Mouse (Mus musculus) MEL (cell line): ENCODE measurements at regions not wholly inside any gene's neighbourhood (a gene's known extent, or its start where the extent isn't known, plus 50 kb on each side); places are given as distances from the start of the nearest gene placed in this dataset.

Source experiments
- DNase-seq: peaks from one replicate; pipeline ENCODE4 v3.0.0; 2011; ENCODE audit warnings: low read depth, low spot score
- H3K27ac ChIP-seq: 2 replicates; pipeline ENCODE4 v1.5.1; 2012; ENCODE audit warnings: low read depth, mild to moderate bottlenecking, control low read depth, low read length, moderate library complexity; ENCODE audit not compliant: control insufficient read depth
- H3K27me3 ChIP-seq, 2 experiments: fragments of 150-350 bp in 1 of 2; sonication (generic) in 1 of 2; 2 replicates each; pipeline ENCODE4 v1.6.1; 2012; ENCODE audit warnings: low read length in 2 of 2, mild to moderate bottlenecking in 2 of 2, improper control_type of control experiment in 1 of 2, moderate library complexity in 1 of 2; ENCODE audit not compliant: insufficient read depth in 2 of 2, control insufficient read depth in 1 of 2
- H3K36me3 ChIP-seq, 2 experiments: 2 replicates each; pipeline ENCODE4 v1.6.1; 2012 to 2014; ENCODE audit warnings: low read length in 2 of 2, improper control_type of control experiment in 1 of 2, inconsistent platforms in 1 of 2, mild to moderate bottlenecking in 1 of 2; ENCODE audit not compliant: insufficient read depth in 2 of 2, control insufficient read depth in 1 of 2
- H3K4me1 ChIP-seq, 2 experiments: fragments of 150-350 bp in 1 of 2; sonication (generic) in 1 of 2; 2 replicates each; pipeline ENCODE4 v1.6.1; 2012; ENCODE audit warnings: low read length in 2 of 2, improper control_type of control experiment in 1 of 2, mild to moderate bottlenecking in 1 of 2; ENCODE audit not compliant: insufficient read depth in 2 of 2, control insufficient read depth in 1 of 2
- H3K4me3 ChIP-seq, 2 experiments: fragments of 150-350 bp in 1 of 2; sonication (generic) in 1 of 2; 2 replicates each; pipeline ENCODE4 v1.5.1; 2012; ENCODE audit warnings: low read depth in 2 of 2, low read length in 2 of 2, mild to moderate bottlenecking in 2 of 2, moderate library complexity in 2 of 2, control low read depth in 1 of 2, improper control_type of control experiment in 1 of 2; ENCODE audit not compliant: control insufficient read depth in 1 of 2, insufficient read depth in 1 of 2
- H3K79me2 ChIP-seq: 2 replicates; pipeline ENCODE4 v1.6.1; 2012; ENCODE audit warnings: mild to moderate bottlenecking, low read length, moderate library complexity; ENCODE audit not compliant: control insufficient read depth, poor library complexity, insufficient read depth
- H3K9ac ChIP-seq: 2 replicates; pipeline ENCODE4 v1.6.1; 2012; ENCODE audit warnings: low read depth, mild to moderate bottlenecking, control low read depth, low read length, moderate library complexity; ENCODE audit not compliant: control insufficient read depth, poor library complexity, severe bottlenecking
- H3K9me3 ChIP-seq: fragments of 150-350 bp; sonication (generic); replicated peaks from 2 replicates; pipeline ENCODE4 v1.6.1; 2012; ENCODE audit warnings: mild to moderate bottlenecking, low read length, improper control_type of control experiment, moderate library complexity; ENCODE audit not compliant: insufficient read depth
- BHLHE40 ChIP-seq: IDR thresholded peaks from 2 replicates; pipeline ENCODE4 v1.6.1; 2012; ENCODE audit warnings: low read depth, mild to moderate bottlenecking, inconsistent platforms, low read length, improper control_type of control experiment, borderline replicate concordance
- CHD2 ChIP-seq: IDR thresholded peaks from 2 replicates; pipeline ENCODE4 v1.6.1; 2011; ENCODE audit warnings: low read length, improper control_type of control experiment
- ELF1 ChIP-seq: IDR thresholded peaks from 2 replicates; pipeline ENCODE4 v1.6.1; 2014; ENCODE audit warnings: low read depth, mild to moderate bottlenecking, inconsistent platforms, low read length, improper control_type of control experiment, moderate library complexity
- EP300 ChIP-seq, 2 experiments: IDR thresholded peaks; 2 replicates each; pipeline ENCODE4 v1.6.1; 2011; ENCODE audit warnings: improper control_type of control experiment in 2 of 2, low read length in 2 of 2, low read depth in 1 of 2, mild to moderate bottlenecking in 1 of 2
- ETS1 ChIP-seq: IDR thresholded peaks from 2 replicates; pipeline ENCODE4 v1.6.1; 2012; ENCODE audit warnings: low read depth, mild to moderate bottlenecking, inconsistent platforms, low read length, improper control_type of control experiment, moderate library complexity
- GABPA ChIP-seq: IDR thresholded peaks from 2 replicates; pipeline ENCODE4 v1.6.1; 2012; ENCODE audit warnings: low read depth, mild to moderate bottlenecking, inconsistent platforms, low read length, improper control_type of control experiment, moderate library complexity
- GATA1 ChIP-seq: IDR thresholded peaks from 2 replicates; pipeline ENCODE4 v1.6.1; 2011; ENCODE audit warnings: low read depth, low read length, improper control_type of control experiment
- JUND ChIP-seq: IDR thresholded peaks from 2 replicates; pipeline ENCODE4 v1.6.1; 2011; ENCODE audit warnings: low read depth, mild to moderate bottlenecking, improper control_type of control experiment, low read length
- MAFK ChIP-seq: IDR thresholded peaks from 2 replicates; pipeline ENCODE4 v1.6.1; 2011; ENCODE audit warnings: low read depth, mild to moderate bottlenecking, low read length, improper control_type of control experiment, borderline replicate concordance
- MAZ ChIP-seq: IDR thresholded peaks from 2 replicates; pipeline ENCODE4 v1.6.1; 2012; ENCODE audit warnings: low read depth, mild to moderate bottlenecking, inconsistent platforms, low read length, improper control_type of control experiment
- MEF2A ChIP-seq: IDR thresholded peaks from 2 replicates; pipeline ENCODE4 v1.6.1; 2014; ENCODE audit warnings: low read depth, mild to moderate bottlenecking, inconsistent platforms, low read length, improper control_type of control experiment; ENCODE audit not compliant: poor library complexity, insufficient replicate concordance, severe bottlenecking; ENCODE audit errors: extremely low read depth
- MXI1 ChIP-seq: IDR thresholded peaks from 2 replicates; pipeline ENCODE4 v1.6.1; 2011; ENCODE audit warnings: mild to moderate bottlenecking, low read depth, low read length, improper control_type of control experiment
- MYC ChIP-seq: IDR thresholded peaks from 2 replicates; pipeline ENCODE4 v1.6.1; 2011; ENCODE audit warnings: low read depth, mild to moderate bottlenecking, low read length, improper control_type of control experiment, moderate library complexity
- NELFE ChIP-seq: IDR thresholded peaks from 2 replicates; pipeline ENCODE4 v1.6.1; 2011; ENCODE audit warnings: low read depth, low read length, improper control_type of control experiment
- POLR2A ChIP-seq, 2 experiments: IDR thresholded peaks; 2 replicates each; pipeline ENCODE4 v1.6.1; 2011 to 2012; ENCODE audit warnings: low read length in 2 of 2, mild to moderate bottlenecking in 2 of 2, control low read depth in 1 of 2, improper control_type of control experiment in 1 of 2, low read depth in 1 of 2, moderate library complexity in 1 of 2; ENCODE audit not compliant: control insufficient read depth in 1 of 2, insufficient read depth in 1 of 2, poor library complexity in 1 of 2
- POLR2AphosphoS5 ChIP-seq: IDR thresholded peaks from 2 replicates; pipeline ENCODE4 v1.6.1; 2012; ENCODE audit warnings: low read depth, borderline replicate concordance, mild to moderate bottlenecking, inconsistent platforms, low read length, moderate library complexity, mixed read lengths
- RCOR1 ChIP-seq: IDR thresholded peaks from 2 replicates; pipeline ENCODE4 v1.6.1; 2012; ENCODE audit warnings: low read depth, mild to moderate bottlenecking, inconsistent platforms, low read length, improper control_type of control experiment
- SIN3A ChIP-seq: IDR thresholded peaks from 2 replicates; pipeline ENCODE4 v1.6.1; 2012; ENCODE audit warnings: low read length, improper control_type of control experiment, inconsistent platforms
- TAL1 ChIP-seq: IDR thresholded peaks from 2 replicates; pipeline ENCODE4 v1.6.1; 2012; ENCODE audit warnings: mild to moderate bottlenecking, inconsistent platforms, low read length, moderate library complexity, mixed read lengths
- TBP ChIP-seq: IDR thresholded peaks from 2 replicates; pipeline ENCODE4 v1.8.0; 2011; ENCODE audit warnings: low read depth, low read length, improper control_type of control experiment
- TCF12 ChIP-seq: IDR thresholded peaks from 2 replicates; pipeline ENCODE4 v1.6.1; 2014; ENCODE audit warnings: low read depth, mild to moderate bottlenecking, inconsistent platforms, low read length, improper control_type of control experiment, moderate library complexity
- UBTF ChIP-seq: IDR thresholded peaks from 2 replicates; pipeline ENCODE4 v1.6.1; 2012; ENCODE audit warnings: low read depth, mild to moderate bottlenecking, inconsistent platforms, low read length, improper control_type of control experiment, moderate library complexity, borderline replicate concordance; ENCODE audit not compliant: insufficient read depth
- ZC3H11A ChIP-seq: IDR thresholded peaks from 2 replicates; pipeline ENCODE4 v1.6.1; 2012; ENCODE audit warnings: low read depth, mild to moderate bottlenecking, inconsistent platforms, low read length, improper control_type of control experiment
- ZKSCAN1 ChIP-seq: IDR thresholded peaks from 2 replicates; pipeline ENCODE4 v1.6.1; 2012; ENCODE audit warnings: low read depth, mild to moderate bottlenecking, inconsistent platforms, low read length, improper control_type of control experiment, moderate library complexity
- ZMIZ1 ChIP-seq: IDR thresholded peaks from 2 replicates; pipeline ENCODE4 v1.6.1; 2012; ENCODE audit warnings: low read depth, mild to moderate bottlenecking, inconsistent platforms, low read length, improper control_type of control experiment, moderate library complexity
- ZNF384 ChIP-seq: IDR thresholded peaks from 2 replicates; pipeline ENCODE4 v1.6.1; 2012; ENCODE audit warnings: low read depth, mild to moderate bottlenecking, inconsistent platforms, low read length, improper control_type of control experiment

DNA sequence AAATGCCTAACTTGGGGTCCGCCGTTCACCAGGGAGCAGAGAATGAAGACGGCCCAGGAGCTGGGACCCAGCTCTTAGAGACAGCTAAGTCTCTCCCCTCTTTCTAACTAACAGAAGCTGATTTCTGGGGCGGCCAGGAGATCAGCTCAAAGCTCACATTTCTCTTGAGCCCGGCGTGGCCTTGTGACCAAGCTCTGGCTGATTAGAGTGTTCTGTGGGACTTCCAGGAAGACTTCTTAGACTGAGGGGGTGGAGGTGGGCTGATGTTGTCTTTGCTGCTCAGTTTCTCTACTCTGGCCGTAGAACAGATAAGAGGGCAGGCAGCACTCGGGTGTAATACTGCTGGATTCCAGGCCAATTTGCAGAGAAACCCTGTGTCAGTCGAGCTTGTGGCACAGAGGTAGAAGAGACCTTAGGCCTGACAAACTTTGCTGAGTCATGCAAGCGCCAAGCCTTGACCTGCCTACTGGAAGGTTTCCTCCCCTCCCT, 96.5 kb upstream of the Map3k1 start (continued):
- peak; percentile 35; the same call in 1 of the 2 replicates for TF ChIP-seq BHLHE40
- TF ChIP-seq NELFE = no peak
- TF ChIP-seq, all 39 proteins: peak for 17

DNA sequence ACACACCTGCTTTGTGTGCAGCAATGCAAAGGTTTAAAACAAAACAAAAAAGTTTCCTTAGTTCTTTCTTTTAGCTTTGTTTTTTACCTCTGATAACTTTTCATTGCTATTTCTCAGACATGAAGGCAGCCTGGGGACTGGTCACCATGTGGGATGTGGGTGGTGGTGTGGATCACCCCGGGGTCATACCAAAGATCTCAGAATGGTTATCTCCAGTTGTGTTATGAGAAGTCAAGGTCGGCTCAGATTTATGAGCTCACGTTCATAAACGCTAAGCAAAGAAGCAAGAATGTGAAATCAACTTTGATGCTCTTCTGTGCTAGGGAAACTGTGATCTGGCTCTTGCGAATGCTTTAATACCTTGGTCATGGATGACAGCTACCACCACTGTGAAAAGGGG, 102.3 kb upstream of the Map3k1 start:
- no peak for DNase-seq
- H3K9ac ChIP-seq = no peak overlapping the region
- TF ChIP-seq GABPA = no peak
- no peak for TF ChIP-seq ZC3H11A
- no peak for TF ChIP-seq ZKSCAN1
- no peak for TF ChIP-seq UBTF
- no peak for TF ChIP-seq RCOR1
- no peak for TF ChIP-seq ZMIZ1
- TF ChIP-seq CHD2 = no peak
- TF ChIP-seq, all 39 proteins: peak for 0
- Histone ChIP-seq H3K4me3 (no peak overlapping the region), H3K79me2 (no peaks in the 10 kb centered on the region), H3K27ac (no peak overlapping the region), H3K9me3 (no peaks in the 10 kb centered on the region), H3K27me3 (no peaks in the 10 kb centered on the region), H3K4me1 (peaks cover 7% of the 10 kb centered on the region in 2 experiments), H3K36me3 (peaks cover 0 to 8% of the 10 kb centered on the region in 2 experiments; a peak in 2 of 4 replicates)

DNA sequence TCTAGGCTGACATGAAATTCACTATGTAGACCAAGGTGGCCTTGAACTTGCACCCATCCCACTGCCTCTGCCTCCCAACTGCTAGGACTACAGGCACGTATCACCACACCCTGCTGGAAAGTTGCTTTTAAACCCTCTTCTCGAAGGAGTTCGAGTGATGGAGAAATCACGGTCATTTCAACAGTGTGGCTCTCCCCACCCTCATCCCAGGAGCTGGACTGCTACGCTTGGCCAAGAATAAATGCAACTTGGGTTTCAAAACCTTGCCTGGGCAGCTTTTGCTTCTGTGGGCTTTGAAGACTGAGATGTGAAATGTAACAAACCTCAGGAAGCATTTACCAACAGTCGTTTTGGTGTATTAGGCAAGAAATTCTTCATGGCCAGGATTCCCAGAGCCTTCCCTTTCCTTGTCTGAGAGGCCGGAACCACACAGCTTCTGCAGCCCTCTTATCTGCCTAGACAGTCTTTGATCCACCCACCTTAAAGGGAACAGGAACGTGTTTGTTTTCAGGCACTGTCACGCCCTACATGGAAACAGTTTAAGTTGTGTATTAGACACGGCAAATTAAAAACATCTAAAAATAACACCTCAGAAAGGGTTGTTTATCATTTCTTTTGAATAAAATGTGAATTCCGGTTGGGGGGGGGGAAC, 103.0 kb upstream of the Map3k1 start:
- H3K27me3 ChIP-seq = no peaks in the 10 kb centered on the region
- H3K4me3 ChIP-seq = no peak overlapping the region
- peak; percentile 64 for DNase-seq
- no peak overlapping the region; the same call in 1 of the 2 replicates for H3K27ac ChIP-seq
- no peaks in the 10 kb centered on the region for H3K9me3 ChIP-seq
- peaks cover 7% of the 10 kb centered on the region in 2 experiments for H3K4me1 ChIP-seq
- H3K36me3 ChIP-seq = peaks cover 0 to 8% of the 10 kb centered on the region in 2 experiments; a peak in 2 of 4 replicates
- H3K9ac ChIP-seq = no peak overlapping the region
- no peak for TF ChIP-seq POLR2A (IDR thresholded peaks at IDR 0.05; ENCODE audit: control insufficient read depth in 1 of 2, insufficient read depth in 1 of 2, low read depth in 1 of 2, low read length in 2 of 2, poor library complexity in 1 of 2)
- peak; percentile 61 for TF ChIP-seq TAL1
- peak; percentile 14; the same call in 1 of the 2 replicates for TF ChIP-seq RCOR1
- TF ChIP-seq MYC = no peak
- TF ChIP-seq ELF1 = 0 out of 2 replicates have a peak, but pooled peaks have one; percentile 23
- no peak for TF ChIP-seq MAFK
- peak; percentile 69 for TF ChIP-seq SIN3A
- TF ChIP-seq MXI1 = peak; percentile 67; the same call in 1 of the 2 replicates
- peak; percentile 67; the same call in 1 of the 2 replicates for TF ChIP-seq TCF12
- TF ChIP-seq GATA1 = peak; percentile 82
- peak; percentile 50; the same call in 1 of the 2 replicates for TF ChIP-seq ETS1
- TF ChIP-seq ZNF384 = no peak
- TF ChIP-seq MAZ = no peak
- peak; percentile 45 to 73; a peak in 3 of 4 replicates for TF ChIP-seq EP300 (IDR thresholded peaks at IDR 0.05; ENCODE audit: low read depth in 1 of 2, low read length in 2 of 2)
- no peak for TF ChIP-seq ZC3H11A
- no peak for TF ChIP-seq POLR2AphosphoS5
- no peak for TF ChIP-seq JUND
- TF ChIP-seq MEF2A = no peak
- TF ChIP-seq TBP = no peak
- TF ChIP-seq ZKSCAN1 = no peak
- peak; percentile 55 for TF ChIP-seq BHLHE40
- H3K79me2 ChIP-seq = no peaks in the 10 kb centered on the region
